Mouse (Mus musculus) spleen, adult 18-20 months (tissue): Measurements from ENCODE around the gene Dusp18.

Experiments
- DNase-seq, 2 experiments: peaks; one replicate each; pipeline ENCODE4 v3.0.0; 2022; ENCODE audit warnings: mixed read lengths in 2 of 2

Dusp18 gene

DNA sequence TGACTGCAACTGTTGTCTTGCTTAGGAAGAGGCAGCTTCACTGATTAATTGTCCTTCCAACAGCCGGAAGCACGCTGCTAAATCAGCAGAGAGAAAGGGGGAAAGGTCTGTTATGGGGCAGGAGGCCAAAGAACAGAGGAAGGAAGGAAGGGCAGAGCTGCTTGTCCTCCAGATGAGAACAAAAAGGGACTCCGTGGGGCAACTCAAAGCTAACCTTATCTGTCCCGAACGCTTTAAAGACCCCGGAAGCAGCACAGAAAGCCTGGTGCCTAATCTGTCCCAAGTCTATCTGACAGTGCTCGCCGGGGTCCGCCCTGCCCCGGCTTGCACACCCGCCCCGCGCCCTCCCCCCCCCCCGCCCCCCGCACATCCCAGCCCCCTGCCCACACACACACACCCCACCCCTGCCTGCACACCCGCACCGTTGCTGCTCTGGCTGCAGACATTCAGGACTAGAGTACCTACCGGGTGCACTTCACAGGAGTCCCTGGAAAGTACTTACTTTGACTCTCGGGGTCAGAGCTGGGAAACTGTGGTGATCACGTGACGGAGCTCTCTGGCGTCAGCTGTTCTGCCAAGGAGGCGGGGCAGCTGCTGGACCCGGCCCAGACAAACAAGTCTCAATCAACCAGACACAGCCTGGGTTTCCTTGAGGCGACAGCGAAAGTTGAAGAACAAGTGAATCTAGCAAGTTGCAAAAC is 36.6 kb downstream of the Dusp18 start, which contains the start of gene Tcn2:
Gene Tcn2 (minus strand): TSS at position 649 of the 701 bp plus-strand sequence.
- peak; percentile 69 to 72 for DNase-seq

- no peak for DNase-seq
Measured at GRCm38 (mm10) chr11:3933756-3934285, 38.8 kb downstream of the Dusp18 start.

DNA sequence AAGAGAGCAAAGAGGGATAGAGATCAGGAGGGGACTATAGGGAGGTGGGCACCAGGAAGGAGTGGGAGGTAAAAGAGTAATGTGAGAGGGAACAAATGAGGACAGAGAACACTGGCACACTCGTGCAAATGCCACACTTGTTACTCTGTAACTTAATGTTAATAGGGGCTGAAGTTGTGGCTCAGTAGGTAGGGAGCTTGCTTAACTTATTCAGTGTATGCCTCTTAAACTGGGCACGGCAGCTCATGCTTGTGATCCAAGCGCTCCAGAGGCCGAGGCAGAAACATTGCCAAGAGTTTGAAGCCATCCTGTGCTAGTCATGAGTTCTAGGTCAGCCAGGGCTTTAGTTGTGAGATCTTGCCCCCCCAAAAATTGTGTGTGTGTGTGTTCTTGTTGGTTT is 40.1 kb downstream of the Dusp18 start:
- no peak for DNase-seq

DNA sequence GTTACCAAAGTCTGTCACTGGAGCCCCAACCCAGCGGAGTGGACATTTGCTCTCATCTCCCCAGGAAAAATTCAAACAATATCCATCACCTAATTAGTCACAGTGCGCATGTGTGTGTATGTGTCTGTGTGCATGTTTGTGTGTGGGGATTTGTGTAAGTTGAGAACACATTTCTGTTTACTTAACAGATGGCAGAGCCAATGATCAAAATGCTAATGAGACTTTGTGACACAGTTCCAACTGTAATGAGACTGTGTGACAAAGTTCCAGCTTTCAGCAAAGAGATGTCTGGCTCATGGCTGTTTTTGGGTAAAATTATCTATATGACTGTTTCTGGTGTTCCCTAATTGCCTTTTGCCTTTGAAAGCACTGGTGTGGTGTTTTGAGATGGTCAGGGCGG is 41.3 kb downstream of the Dusp18 start:
- DNase-seq, result no peak

GRCm38 (mm10) chr11:3937321-3937874 is 42.4 kb downstream of the Dusp18 start:
- no peak for DNase-seq

DNA sequence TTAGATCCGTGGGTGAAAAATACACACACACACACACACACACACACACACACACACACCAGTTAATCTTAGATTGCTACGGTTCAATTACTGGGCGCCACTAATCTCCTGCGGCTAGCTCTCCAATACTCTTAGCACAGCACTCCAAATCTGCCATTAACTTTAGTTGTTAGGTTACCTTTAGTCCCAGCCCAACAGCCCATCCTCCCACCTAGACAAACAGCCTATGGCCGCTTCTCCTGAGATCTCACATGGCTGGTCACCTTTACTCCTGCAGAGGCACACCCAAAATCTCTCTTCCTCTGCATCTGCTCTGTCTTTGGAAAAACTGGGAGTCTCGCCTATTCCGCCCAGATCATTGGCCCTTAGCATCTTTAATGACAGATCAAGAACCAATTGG is 46.3 kb downstream of the Dusp18 start:
- DNase-seq, result no peak

DNA sequence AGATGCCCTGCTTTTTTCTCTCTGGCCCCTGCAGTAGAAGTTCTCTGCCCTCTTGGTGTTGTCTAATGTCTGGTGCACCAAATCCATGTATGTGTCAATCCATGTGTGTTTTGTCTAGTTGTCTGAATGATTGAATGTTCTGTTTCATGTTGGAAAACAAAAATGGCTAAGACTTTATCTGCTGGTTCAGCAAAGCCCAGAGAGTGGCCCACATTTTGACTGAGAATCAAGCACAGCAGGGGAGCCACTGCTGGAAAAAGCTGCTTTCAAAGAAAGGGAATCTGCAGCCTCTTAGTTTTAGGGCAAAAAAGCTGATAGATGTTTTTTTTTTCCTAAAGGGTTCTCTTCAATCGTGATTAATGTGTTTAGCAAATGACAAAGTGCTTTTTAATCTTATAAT is 51.3 kb downstream of the Dusp18 start:
- DNase-seq, result no peak
